Mouse (Mus musculus) hindbrain, postnatal 0 days (tissue): Measurements from ENCODE around the gene Brd4. TPM values are rescaled to one million over a fixed set of nuclear protein-coding genes. Genes with fewer than 3 reads are reported as not detected.

ENCODE experiments used
- ATAC-seq: fragments of 200-750 bp; cut with Nextera tagmentation; 2 replicates; pipeline ENCODE4 v1.8.0; 2017; ENCODE audit warnings: mild to moderate bottlenecking, moderate TSS enrichment, moderate library complexity
- DNase-seq: peaks from one replicate; pipeline ENCODE4 v3.0.0-alpha.2; 2015; ENCODE audit warnings: low spot score
- H3K27ac ChIP-seq: fragments of 300-500 bp; sonication (generic); 2 replicates; pipeline ENCODE4 v1.5.1; 2014; ENCODE audit warnings: mild to moderate bottlenecking
- H3K27me3 ChIP-seq: fragments of 300-500 bp; sonication (generic); 2 replicates; pipeline ENCODE4 v1.6.1; 2014; ENCODE audit warnings: low read length, mixed read lengths; ENCODE audit not compliant: insufficient read depth
- H3K36me3 ChIP-seq: fragments of 300-500 bp; sonication (generic); 2 replicates; pipeline ENCODE4 v1.6.1; 2014; ENCODE audit warnings: low read length, mixed read lengths; ENCODE audit not compliant: insufficient read depth
- H3K4me1 ChIP-seq: fragments of 300-500 bp; sonication (generic); 2 replicates; pipeline ENCODE4 v1.6.1; 2014; ENCODE audit warnings: antibody characterized with exemption, low read length, mixed read lengths; ENCODE audit not compliant: insufficient read depth
- H3K4me2 ChIP-seq: fragments of 300-500 bp; sonication (generic); 2 replicates; pipeline ENCODE4 v1.6.1; 2014; ENCODE audit warnings: low read depth, mild to moderate bottlenecking, low read length, moderate library complexity, mixed read lengths
- H3K4me3 ChIP-seq: fragments of 300-500 bp; sonication (generic); 2 replicates; pipeline ENCODE4 v1.5.1; 2014; ENCODE audit warnings: low read length
- H3K9ac ChIP-seq: fragments of 300-500 bp; sonication (generic); replicated peaks from 2 replicates; pipeline ENCODE4 v1.6.1; 2014; ENCODE audit warnings: mild to moderate bottlenecking, low read length, moderate library complexity, mixed read lengths
- H3K9me3 ChIP-seq: fragments of 300-500 bp; sonication (generic); 2 replicates; pipeline ENCODE4 v1.6.1; 2016; ENCODE audit warnings: low read length, mixed read lengths
- CTCF ChIP-seq: IDR thresholded peaks from 2 replicates; pipeline ENCODE4 v1.5.1; 2016; ENCODE audit warnings: antibody characterized with exemption, control low read depth, low read depth
- WGBS: fragments of 180-500 bp; shearing (Covaris S2); extraction: QIAGEN DNeasy Blood & Tissue Kit; methylation state at CpG from one replicate; pipeline ENCODE4 v1.1.7; 2014; 5-methylcytosine and 5-hydroxymethylcytosine counted together
- polyA plus RNA-seq: library from polyadenylated mRNA; unstranded; fragments of >200 nt; fragmentation: Nextera tagmentation; extraction: Ambion mirVana; gene quantifications from 2 replicates; pipeline ENCODE4 v1.2.1, GENCODE M21; 2015
- total RNA-seq: library from RNA; depleted of rRNA; stranded (reverse); fragments of >200 nt; gene quantifications from 2 replicates; pipeline ENCODE4 v1.2.3, GENCODE M21; 2014

Brd4 gene
- total and polyA plus RNA-seq, 2 experiments from 2014 or later = 34.3 to 73.8 TPM

DNA sequence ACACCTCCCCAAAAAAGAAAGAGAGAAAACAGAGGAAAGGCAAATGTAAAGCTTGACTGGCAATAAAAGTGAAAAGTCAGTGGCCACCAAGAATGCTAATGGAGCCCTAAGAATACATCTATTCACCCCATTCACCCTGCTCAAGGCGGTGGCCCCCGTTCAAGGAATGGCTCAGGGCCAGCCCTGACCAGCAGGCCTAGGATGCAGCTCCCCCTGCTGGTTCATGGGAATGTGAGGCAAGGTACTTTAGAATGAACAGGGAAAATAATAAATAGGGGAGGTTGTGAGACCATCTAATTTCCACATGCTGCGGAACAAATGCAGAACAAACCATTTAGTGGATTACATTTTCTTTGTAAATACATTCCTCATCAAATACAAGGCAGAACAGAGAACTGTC lies 74.8 kb downstream of the Brd4 start:
- DNase-seq (peak; percentile 85), ATAC-seq (peak; percentile 84)
- Histone ChIP-seq H3K36me3 (peaks cover 78% of the 10 kb centered on the region), H3K4me2 (no peak overlapping the region), H3K27me3 (no peaks in the 10 kb centered on the region), H3K4me3 (no peak overlapping the region), H3K9me3 (no peaks in the 10 kb centered on the region), H3K9ac (no peak overlapping the region), H3K4me1 (0 out of 2 replicates have a peak, but pooled peaks cover 7% of the 10 kb centered on the region), H3K27ac (no peak overlapping the region)
- whole genome bisulfite sequencing = 22% methylated on average over 3 of the region's 3 CpGs
- TF ChIP-seq CTCF = peak; percentile 92

DNA sequence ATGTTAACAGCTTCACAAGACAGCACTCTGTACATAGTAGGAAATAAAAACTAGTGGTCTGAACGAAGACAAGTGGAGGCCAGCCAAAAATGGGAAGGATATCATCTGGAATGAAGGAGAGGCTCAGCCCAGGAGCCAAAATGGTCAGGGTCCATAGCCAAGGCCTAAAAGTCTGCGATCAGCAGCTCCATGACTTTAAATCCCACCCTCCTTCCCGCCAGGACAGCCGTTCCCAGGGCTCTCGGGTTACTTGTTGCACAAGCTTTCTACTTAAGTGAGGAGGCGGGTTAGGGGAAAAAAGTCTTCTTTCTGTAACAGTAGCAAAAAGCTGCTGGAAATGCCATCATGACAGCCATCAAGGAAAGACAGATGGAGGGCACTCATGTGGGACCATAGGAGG lies 75.4 kb downstream of the Brd4 start:
- no peak overlapping the region for H3K4me3 ChIP-seq
- H3K9me3 ChIP-seq = no peaks in the 10 kb centered on the region
- no peak for TF ChIP-seq CTCF
- H3K4me2 ChIP-seq = no peak overlapping the region
- no peak for ATAC-seq
- peaks cover 78% of the 10 kb centered on the region for H3K36me3 ChIP-seq
- 47% methylated on average over 6 of the region's 6 CpGs for WGBS
- peak; percentile 21 for DNase-seq
- no peak overlapping the region for H3K9ac ChIP-seq
- no peaks in the 10 kb centered on the region for H3K27me3 ChIP-seq
- peak overlapping the region; percentile 65; the same call in 1 of the 2 replicates for H3K27ac ChIP-seq
- H3K4me1 ChIP-seq = 0 out of 2 replicates have a peak, but pooled peaks cover 7% of the 10 kb centered on the region

GRCm38 (mm10) chr17:32207586-32208245 lies 76.8 kb downstream of the Brd4 start:
- Histone ChIP-seq H3K4me2 (no peak overlapping the region), H3K27me3 (no peaks in the 10 kb centered on the region), H3K9ac (no peak overlapping the region), H3K27ac (peak overlapping the region; percentile 36; the same call in 1 of the 2 replicates), H3K4me3 (no peak overlapping the region), H3K36me3 (peaks cover 75% of the 10 kb centered on the region), H3K9me3 (no peaks in the 10 kb centered on the region), H3K4me1 (0 out of 2 replicates have a peak, but pooled peaks cover 7% of the 10 kb centered on the region)
- DNase-seq (no peak), ATAC-seq (no peak)
- WGBS = 68% methylated on average over 5 of the region's 5 CpGs
- no peak for TF ChIP-seq CTCF

DNA sequence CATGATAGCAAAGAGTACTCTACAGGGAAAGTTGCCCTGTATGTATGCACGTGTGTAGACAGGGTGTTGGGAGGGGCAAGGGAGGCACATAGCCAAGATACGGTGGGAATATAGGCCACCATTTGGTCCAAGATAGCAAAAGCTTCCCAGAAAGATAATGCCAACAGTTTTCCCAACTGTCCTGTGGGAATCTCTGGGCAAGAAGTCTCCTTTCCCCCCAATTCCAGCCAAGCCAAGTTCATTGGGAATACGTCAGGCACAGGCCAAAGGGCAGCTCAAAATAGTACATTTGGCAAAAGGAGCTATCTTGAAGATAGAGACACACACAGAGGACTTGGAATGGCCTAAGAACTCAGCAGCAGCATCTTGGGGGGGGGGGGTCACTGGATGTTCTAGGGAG lies 79.2 kb downstream of the Brd4 start:
- H3K4me3 ChIP-seq = no peak overlapping the region
- no peaks in the 10 kb centered on the region for H3K9me3 ChIP-seq
- no peak for TF ChIP-seq CTCF
- ATAC-seq (no peak), DNase-seq (no peak)
- WGBS = 82% methylated on average over 3 of the region's 3 CpGs
- H3K27me3 ChIP-seq = no peaks in the 10 kb centered on the region
- 0 out of 2 replicates have a peak, but pooled peaks cover 7% of the 10 kb centered on the region for H3K4me1 ChIP-seq
- peaks cover 82% of the 10 kb centered on the region for H3K36me3 ChIP-seq
- H3K27ac ChIP-seq = no peak overlapping the region
- no peak overlapping the region for H3K9ac ChIP-seq
- no peak overlapping the region for H3K4me2 ChIP-seq

DNA sequence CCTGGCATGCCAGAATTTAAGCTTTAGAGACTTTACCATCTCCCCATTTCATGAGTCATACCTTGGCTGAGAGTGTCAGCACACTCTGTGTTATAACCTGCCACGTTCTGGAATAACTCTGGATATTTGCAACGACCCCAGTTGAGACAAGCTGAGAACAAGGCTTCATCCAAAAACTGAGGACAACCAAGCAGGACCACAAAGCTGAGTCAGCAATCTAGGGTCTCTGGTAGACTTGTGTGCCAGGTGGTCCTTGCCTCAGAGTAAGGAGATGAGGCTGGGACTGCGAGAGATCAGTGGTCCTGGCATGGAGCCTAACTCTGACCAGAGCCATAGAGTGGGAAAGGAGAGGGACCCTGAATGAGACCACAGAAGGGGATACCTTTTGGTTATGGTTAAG lies 81.5 kb downstream of the Brd4 start:
- Histone ChIP-seq H3K27me3 (no peaks in the 10 kb centered on the region), H3K36me3 (peaks cover 86% of the 10 kb centered on the region), H3K4me1 (0 out of 2 replicates have a peak, but pooled peaks cover 3% of the 10 kb centered on the region), H3K4me2 (no peak overlapping the region), H3K9ac (no peak overlapping the region), H3K27ac (no peak overlapping the region), H3K9me3 (no peaks in the 10 kb centered on the region), H3K4me3 (no peak overlapping the region)
- TF ChIP-seq CTCF = no peak
- WGBS = 87% methylated on average over 3 of the region's 3 CpGs
- ATAC-seq = no peak
- DNase-seq = no peak

- Histone ChIP-seq H3K9me3 (no peaks in the 10 kb centered on the region), H3K27ac (no peak overlapping the region), H3K4me1 (no peaks in the 10 kb centered on the region), H3K4me2 (no peak overlapping the region), H3K9ac (no peak overlapping the region), H3K36me3 (peaks cover 84% of the 10 kb centered on the region), H3K27me3 (no peaks in the 10 kb centered on the region), H3K4me3 (no peak overlapping the region)
- WGBS = 89% methylated on average over 5 of the region's 5 CpGs
- DNase-seq (no peak), ATAC-seq (no peak)
- TF ChIP-seq CTCF = no peak
These were observed 83.4 kb downstream of the Brd4 start for GRCm38 (mm10) chr17:32201086-32201485.

DNA sequence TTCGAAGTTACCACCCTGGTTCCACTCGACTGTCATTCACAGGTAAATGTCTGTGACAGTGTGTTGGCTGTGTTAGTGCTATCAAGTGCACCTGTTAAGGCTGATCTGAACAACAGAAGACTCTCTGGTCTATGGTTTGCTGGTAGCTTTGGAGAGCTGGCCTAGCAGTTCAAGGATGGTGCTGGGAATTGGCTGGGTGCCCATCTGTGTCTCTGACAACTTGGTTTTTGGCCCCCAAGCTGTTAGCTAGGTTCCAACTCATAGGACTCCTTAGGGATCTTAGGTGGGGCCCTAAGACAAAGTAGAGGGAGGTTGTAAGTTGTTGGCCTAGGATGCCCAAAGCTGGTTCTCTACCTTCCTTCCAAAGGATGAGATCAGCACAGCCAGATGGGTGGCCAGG lies 84.7 kb downstream of the Brd4 start:
- Histone ChIP-seq H3K27me3 (no peaks in the 10 kb centered on the region), H3K4me2 (no peak overlapping the region), H3K27ac (no peak overlapping the region), H3K9me3 (no peaks in the 10 kb centered on the region), H3K4me3 (no peak overlapping the region), H3K4me1 (no peaks in the 10 kb centered on the region), H3K9ac (no peak overlapping the region), H3K36me3 (peaks cover 87% of the 10 kb centered on the region)
- ATAC-seq (no peak), DNase-seq (no peak)
- 90% methylated on average over 2 of the region's 2 CpGs for WGBS
- no peak for TF ChIP-seq CTCF
